Mouse (Mus musculus) intestine, embryonic 15.5 days (tissue): ENCODE data around the gene Rab8a. TPM values are rescaled to one million over a fixed set of nuclear protein-coding genes. Genes with fewer than 3 reads are reported as not detected.
"Not testable (repeated sequence)": the region's sequence is repeated elsewhere in the genome, so short reads cannot be mapped to it uniquely, and the experiment has no call there.

Experiments used
- ATAC-seq: fragments of 200-750 bp; cut with Nextera tagmentation; 2 replicates; pipeline ENCODE4 v1.8.0; 2017; ENCODE audit warnings: moderate TSS enrichment, moderate library complexity
- H3K27ac ChIP-seq: fragments of 300-500 bp; sonication (generic); 2 replicates; pipeline ENCODE4 v1.5.1; 2015; ENCODE audit warnings: mild to moderate bottlenecking, inconsistent platforms
- H3K27me3 ChIP-seq: fragments of 300-500 bp; sonication (generic); replicated peaks from 2 replicates; pipeline ENCODE4 v1.6.1; 2015; ENCODE audit warnings: inconsistent platforms
- H3K36me3 ChIP-seq: fragments of 300-500 bp; sonication (generic); 2 replicates; pipeline ENCODE4 v1.6.1; 2015; ENCODE audit warnings: inconsistent platforms
- H3K4me1 ChIP-seq: fragments of 300-500 bp; sonication (generic); replicated peaks from 2 replicates; pipeline ENCODE4 v1.6.1; 2015; ENCODE audit warnings: inconsistent platforms
- H3K4me2 ChIP-seq: fragments of 300-500 bp; sonication (generic); replicated peaks from 2 replicates; pipeline ENCODE4 v1.6.1; 2015; ENCODE audit warnings: mild to moderate bottlenecking, inconsistent platforms
- H3K4me3 ChIP-seq: fragments of 300-500 bp; sonication (generic); replicated peaks from 2 replicates; pipeline ENCODE4 v1.5.1; 2015; ENCODE audit warnings: inconsistent platforms
- H3K9ac ChIP-seq: fragments of 300-500 bp; sonication (generic); 2 replicates; pipeline ENCODE4 v1.6.1; 2015; ENCODE audit warnings: inconsistent platforms
- H3K9me3 ChIP-seq: fragments of 300-500 bp; sonication (generic); 2 replicates; pipeline ENCODE4 v1.6.1; 2016; ENCODE audit warnings: inconsistent platforms
- WGBS: fragments of 180-500 bp; shearing (Covaris S2); methylation state at CpG from one replicate; pipeline ENCODE4 v1.1.7; 2015; 5-methylcytosine and 5-hydroxymethylcytosine counted together
- polyA plus RNA-seq: library from polyadenylated mRNA; unstranded; fragments of >200 nt; fragmentation: Nextera tagmentation; extraction: Ambion mirVana; gene quantifications from 2 replicates; pipeline ENCODE4 v1.2.1, GENCODE M21; 2015

The Rab8a gene
- 149 and 159 TPM in 2 replicates for polyA plus RNA-seq

GRCm38 (mm10) chr8:72160707-72161697 is at the start of gene Rab8a:
Rab8a (plus strand) TSS chr8:72161200.
- under 1% methylated on average over 82 of the region's 82 CpGs for WGBS
- Histone ChIP-seq H3K4me1 (peaks cover 8% of the 10 kb centered on the region), H3K9ac (peak within 1 kb of the TSS; percentile 97), H3K27ac (peak within 1 kb of the TSS; percentile 85), H3K9me3 (no peaks in the 10 kb centered on the region), H3K4me2 (peak within 1 kb of the TSS; percentile 74), H3K36me3 (0 out of 2 replicates have a peak, but pooled peaks cover 5% of the 10 kb centered on the region), H3K4me3 (peak within 1 kb of the TSS; percentile 92), H3K27me3 (no peaks in the 10 kb centered on the region)
- peak; percentile 99 for ATAC-seq

DNA sequence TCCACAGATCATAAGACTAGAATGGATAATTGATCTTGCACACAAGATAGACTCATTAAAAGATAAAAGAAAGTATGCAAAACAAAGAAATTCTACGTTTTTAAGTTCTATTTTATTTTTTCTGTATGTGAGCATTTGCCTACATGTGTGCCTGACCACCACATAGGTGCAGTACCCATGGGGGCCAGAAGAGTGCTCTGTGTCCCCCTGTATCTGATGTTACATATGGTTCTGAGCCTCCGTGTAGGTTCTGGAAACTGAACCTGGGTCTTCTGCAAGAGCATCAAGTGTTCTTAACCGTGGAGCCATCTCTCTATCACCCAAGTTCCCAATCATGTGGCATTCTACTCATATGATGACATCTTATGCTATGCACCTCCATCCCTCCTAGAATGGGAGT is 48.5 kb upstream of the Rab8a start:
- no peak overlapping the region for H3K9ac ChIP-seq
- 71% methylated on average over 3 of the region's 3 CpGs for WGBS
- no peak overlapping the region for H3K4me2 ChIP-seq
- ATAC-seq = no peak
- H3K27me3 ChIP-seq = no peaks in the 10 kb centered on the region
- no peak overlapping the region for H3K4me3 ChIP-seq
- no peaks in the 10 kb centered on the region for H3K4me1 ChIP-seq
- no peak overlapping the region for H3K27ac ChIP-seq
- no peaks in the 10 kb centered on the region for H3K9me3 ChIP-seq
- no peaks in the 10 kb centered on the region for H3K36me3 ChIP-seq

DNA sequence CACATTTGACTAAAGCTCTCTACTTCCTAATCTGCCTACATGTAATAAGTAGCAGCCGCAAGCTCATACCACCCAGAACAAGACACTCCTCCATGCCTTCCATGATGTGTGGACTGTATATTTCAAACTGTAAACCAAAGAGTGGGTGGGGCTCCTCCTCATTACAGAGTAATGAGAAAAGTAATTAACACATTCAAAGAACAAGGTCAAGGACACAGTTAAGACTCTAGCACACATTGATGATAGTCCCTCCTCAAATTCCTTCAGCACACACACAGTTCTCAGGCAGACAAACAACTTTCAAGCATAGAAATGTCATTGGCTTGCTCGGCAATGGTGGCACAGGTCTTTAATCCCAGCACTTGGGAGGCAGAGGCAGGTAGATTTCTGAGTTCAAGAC is 45.8 kb upstream of the Rab8a start:
- no peaks in the 10 kb centered on the region for H3K4me1 ChIP-seq
- H3K36me3 ChIP-seq = no peaks in the 10 kb centered on the region
- no peak overlapping the region for H3K4me2 ChIP-seq
- WGBS = 79% methylated on average over 2 of the region's 2 CpGs
- no peak overlapping the region for H3K4me3 ChIP-seq
- no peak for ATAC-seq
- no peak overlapping the region for H3K27ac ChIP-seq
- no peak overlapping the region for H3K9ac ChIP-seq
- no peaks in the 10 kb centered on the region for H3K27me3 ChIP-seq
- H3K9me3 ChIP-seq = no peaks in the 10 kb centered on the region

GRCm38 (mm10) chr8:72118616-72119015 is 42.4 kb upstream of the Rab8a start:
- Histone ChIP-seq H3K27me3 (no peaks in the 10 kb centered on the region), H3K4me2 (no peak overlapping the region), H3K9ac (no peak overlapping the region), H3K9me3 (no peaks in the 10 kb centered on the region), H3K36me3 (no peaks in the 10 kb centered on the region), H3K4me1 (no peaks in the 10 kb centered on the region), H3K4me3 (no peak overlapping the region), H3K27ac (no peak overlapping the region)
- WGBS = 52% methylated on average over 4 of the region's 4 CpGs
- ATAC-seq = no peak

- H3K9ac ChIP-seq, H3K4me1 ChIP-seq, H3K9me3 ChIP-seq, H3K27ac ChIP-seq, H3K4me2 ChIP-seq, H3K36me3 ChIP-seq, H3K27me3 ChIP-seq, H3K4me3 ChIP-seq: not testable (repeated sequence)
- ATAC-seq = peak; percentile 74
- 57% methylated on average over 3 of the region's 3 CpGs for WGBS
These were observed 39.5 kb upstream of the Rab8a start for GRCm38 (mm10) chr8:72121486-72121885.

DNA sequence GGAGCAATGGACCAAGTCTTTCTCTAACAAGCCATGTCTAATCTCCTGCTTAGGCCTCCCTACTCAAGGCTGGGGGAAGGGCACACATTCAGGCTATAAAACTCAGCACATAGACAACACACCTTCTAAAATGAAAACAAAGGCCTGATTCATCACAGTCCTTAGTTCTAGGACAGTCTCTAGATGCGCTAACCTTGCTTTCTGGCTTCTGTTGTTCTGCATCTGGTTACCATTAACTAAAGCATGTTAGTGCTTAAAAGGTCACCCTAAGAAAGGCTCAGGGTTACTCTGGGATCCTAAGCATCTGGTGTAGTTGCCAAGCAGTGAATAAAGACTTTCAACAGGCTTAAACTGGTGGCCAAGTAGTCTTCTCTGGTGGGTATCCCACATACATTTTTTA is 39.0 kb upstream of the Rab8a start:
- H3K27ac ChIP-seq = no peak overlapping the region
- no peak overlapping the region for H3K4me2 ChIP-seq
- H3K27me3 ChIP-seq = no peaks in the 10 kb centered on the region
- no peaks in the 10 kb centered on the region for H3K4me1 ChIP-seq
- no peak overlapping the region for H3K9ac ChIP-seq
- peak; percentile 8; the same call in 1 of the 2 replicates for ATAC-seq
- H3K36me3 ChIP-seq = no peaks in the 10 kb centered on the region
- H3K9me3 ChIP-seq = no peaks in the 10 kb centered on the region
- no peak overlapping the region for H3K4me3 ChIP-seq
- 70% methylated on average over 1 of the region's 1 CpGs for WGBS

- no peak overlapping the region for H3K4me2 ChIP-seq
- ATAC-seq = no peak
- H3K4me3 ChIP-seq = no peak overlapping the region
- no peaks in the 10 kb centered on the region for H3K36me3 ChIP-seq
- H3K9me3 ChIP-seq = no peaks in the 10 kb centered on the region
- H3K4me1 ChIP-seq = peaks cover under 1% of the 10 kb centered on the region
- WGBS = 59% methylated on average over 1 of the region's 1 CpGs
- H3K27ac ChIP-seq = no peak overlapping the region
- no peak overlapping the region for H3K9ac ChIP-seq
- H3K27me3 ChIP-seq = no peaks in the 10 kb centered on the region
These were observed 33.2 kb upstream of the Rab8a start for GRCm38 (mm10) chr8:72127834-72128233.

GRCm38 (mm10) chr8:72131251-72131650 is 29.7 kb upstream of the Rab8a start:
- Histone ChIP-seq H3K4me2 (no peak overlapping the region), H3K9me3 (no peaks in the 10 kb centered on the region), H3K27ac (no peak overlapping the region), H3K4me1 (peaks cover 7% of the 10 kb centered on the region), H3K27me3 (no peaks in the 10 kb centered on the region), H3K4me3 (no peak overlapping the region), H3K9ac (no peak overlapping the region), H3K36me3 (no peaks in the 10 kb centered on the region)
- WGBS = 65% methylated on average over 2 of the region's 2 CpGs
- ATAC-seq = no peak

- H3K27me3 ChIP-seq = no peaks in the 10 kb centered on the region
- no peaks in the 10 kb centered on the region for H3K36me3 ChIP-seq
- H3K9ac ChIP-seq = no peak overlapping the region
- H3K4me2 ChIP-seq = no peak overlapping the region
- ATAC-seq = no peak
- no peak overlapping the region for H3K4me3 ChIP-seq
- peaks cover 7% of the 10 kb centered on the region for H3K4me1 ChIP-seq
- no peak overlapping the region for H3K27ac ChIP-seq
- 86% methylated on average over 2 of the region's 2 CpGs for WGBS
- H3K9me3 ChIP-seq = no peaks in the 10 kb centered on the region
These were observed 29.1 kb upstream of the Rab8a start for GRCm38 (mm10) chr8:72131901-72132300.

DNA sequence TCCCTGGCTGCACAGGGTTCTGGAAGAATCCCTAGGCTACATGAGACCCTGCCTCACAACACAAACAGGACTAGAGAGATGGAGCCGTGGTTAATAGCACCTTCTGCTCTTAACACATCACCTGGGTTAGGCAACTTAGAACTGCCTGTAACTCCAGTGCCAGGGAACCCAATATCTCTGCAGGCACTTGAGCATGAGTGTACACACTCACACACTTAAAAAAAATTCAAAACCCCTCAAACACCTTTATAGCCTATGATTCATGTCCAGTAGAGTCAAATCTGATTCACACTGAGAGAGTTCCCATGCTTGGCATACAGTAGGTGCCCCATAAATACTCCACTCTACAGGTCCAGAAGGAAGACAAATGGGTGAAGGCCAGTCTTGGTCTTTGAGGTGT is 28.6 kb upstream of the Rab8a start:
- peaks cover 9% of the 10 kb centered on the region for H3K4me1 ChIP-seq
- no peak overlapping the region for H3K4me3 ChIP-seq
- no peak for ATAC-seq
- no peak overlapping the region for H3K27ac ChIP-seq
- no peaks in the 10 kb centered on the region for H3K36me3 ChIP-seq
- H3K27me3 ChIP-seq = no peaks in the 10 kb centered on the region
- 78% methylated on average over 1 of the region's 1 CpGs for WGBS
- no peak overlapping the region for H3K9ac ChIP-seq
- H3K4me2 ChIP-seq = no peak overlapping the region
- no peaks in the 10 kb centered on the region for H3K9me3 ChIP-seq

DNA sequence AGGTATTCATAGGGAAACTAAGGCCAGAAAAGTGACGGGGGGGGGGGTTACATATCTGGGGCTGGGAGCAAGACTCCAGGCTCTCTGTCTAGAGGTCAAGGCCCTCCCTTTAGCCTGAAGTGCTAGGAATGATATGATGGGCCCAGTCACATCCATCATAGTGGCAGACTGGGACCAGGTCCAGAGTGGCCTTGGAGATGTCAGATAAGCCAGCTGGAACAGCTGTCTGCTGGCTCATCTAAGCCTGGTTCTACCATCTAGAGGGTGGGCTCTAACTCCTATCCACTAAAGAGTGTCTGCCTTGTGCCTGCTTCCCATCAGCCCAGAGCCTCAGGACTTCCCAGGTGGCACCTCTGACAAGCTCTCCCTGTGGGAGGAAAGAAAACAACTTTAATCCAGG is 28.1 kb upstream of the Rab8a start:
- H3K4me1 ChIP-seq = peaks cover 14% of the 10 kb centered on the region
- no peak overlapping the region for H3K4me3 ChIP-seq
- no peak overlapping the region for H3K4me2 ChIP-seq
- no peaks in the 10 kb centered on the region for H3K27me3 ChIP-seq
- H3K9ac ChIP-seq = no peak overlapping the region
- WGBS = 65% methylated on average over 1 of the region's 1 CpGs
- H3K27ac ChIP-seq = no peak overlapping the region
- no peaks in the 10 kb centered on the region for H3K9me3 ChIP-seq
- no peak for ATAC-seq
- no peaks in the 10 kb centered on the region for H3K36me3 ChIP-seq

GRCm38 (mm10) chr8:72133507-72133906 is 27.5 kb upstream of the Rab8a start:
- Histone ChIP-seq H3K4me1 (peaks cover 20% of the 10 kb centered on the region), H3K36me3 (peaks cover 2% of the 10 kb centered on the region; the same call in 1 of the 2 replicates), H3K9ac (no peak overlapping the region), H3K27me3 (no peaks in the 10 kb centered on the region), H3K4me3 (no peak overlapping the region), H3K27ac (no peak overlapping the region), H3K4me2 (no peak overlapping the region), H3K9me3 (no peaks in the 10 kb centered on the region)
- ATAC-seq = no peak
- WGBS = 35% methylated on average over 1 of the region's 1 CpGs
